Mouse (Mus musculus): ENCODE results near the gene Krt24.
"Not testable (repeated sequence)": the region's sequence is repeated elsewhere in the genome, so short reads cannot be mapped to it uniquely, and the experiment has no call there.

The Krt24 gene

GRCm38 (mm10) chr11:99253893-99254292, 31.2 kb downstream of the Krt24 start:
- no peak for DNase-seq (ENCODE audit: low read depth, low spot score)

GRCm38 (mm10) chr11:99252671-99253070, 32.4 kb downstream of the Krt24 start:
- DNase-seq (ENCODE audit: low read depth, low spot score), result no peak

GRCm38 (mm10) chr11:99250666-99251065, 34.4 kb downstream of the Krt24 start:
- peak; percentile 23 for DNase-seq (ENCODE audit: low read depth, low spot score)

- no peak for DNase-seq (ENCODE audit: low read depth, low spot score)
These were observed 34.8 kb downstream of the Krt24 start for GRCm38 (mm10) chr11:99250241-99250640.

- peak; percentile 57 for DNase-seq (ENCODE audit: low read depth, low spot score)
These were observed 35.9 kb downstream of the Krt24 start for GRCm38 (mm10) chr11:99249115-99249514.

- DNase-seq (ENCODE audit: low read depth, low spot score), result no peak
These were observed 37.1 kb downstream of the Krt24 start for GRCm38 (mm10) chr11:99247916-99248315.

- DNase-seq (ENCODE audit: low read depth, low spot score), result not testable (repeated sequence)
These were observed 40.5 kb downstream of the Krt24 start for GRCm38 (mm10) chr11:99244519-99244918.

- DNase-seq (ENCODE audit: low read depth, low spot score), result no peak
These were observed 41.2 kb downstream of the Krt24 start, which contains the start of gene Krt222 for GRCm38 (mm10) chr11:99243820-99244374. TSS of gene Krt222 (minus strand) at chr11:99244085.

- DNase-seq (ENCODE audit: low read depth, low spot score), result no peak
These were observed 41.8 kb downstream of the Krt24 start for GRCm38 (mm10) chr11:99243200-99243819.

- no peak for DNase-seq (ENCODE audit: low read depth, low spot score)
These were observed 43.0 kb downstream of the Krt24 start for GRCm38 (mm10) chr11:99242056-99242455.

- DNase-seq (ENCODE audit: low read depth, low spot score), result peak; percentile 77
These were observed 46.6 kb downstream of the Krt24 start for GRCm38 (mm10) chr11:99238468-99238867.

GRCm38 (mm10) chr11:99231049-99231816, 53.8 kb downstream of the Krt24 start:
- no peak for DNase-seq (ENCODE audit: low read depth, low spot score)

GRCm38 (mm10) chr11:99230261-99231048, 54.6 kb downstream of the Krt24 start, which contains the start of gene Smarce1:
TSS of gene Smarce1 (minus strand) at chr11:99231017.
- peak; percentile 92 for DNase-seq (ENCODE audit: low read depth, low spot score)

Measured in A20 (cell line).